Mouse (Mus musculus): ENCODE measurements around the gene Chst15. TPM values are rescaled to one million over a fixed set of nuclear protein-coding genes. Genes with fewer than 3 reads are reported as not detected.

Gene Chst15
- total RNA-seq, 2 experiments from 2014 or later = 12.9 to 14.0 TPM

Other genes with a start within 250 kb of the Chst15 start
- gene Cpxm2, start 162.5 kb downstream of the Chst15 start, total RNA-seq (2015) = not detected in 2 replicates
- not detected in 2 replicates for gene Cpxm2, start 162.5 kb downstream of the Chst15 start, total RNA-seq (2017)

All from megakaryocyte, adult 5-6 weeks (primary cell).